Mouse (Mus musculus) forebrain, embryonic 11.5 days (tissue): ENCODE measurements at regions not wholly inside any gene's neighbourhood (a gene's known extent, or its start where the extent isn't known, plus 50 kb on each side); places are given as distances from the start of the nearest gene placed in this dataset.

Experiments used
- ATAC-seq: fragments of 200-750 bp; cut with Nextera tagmentation; replicated peaks from 2 replicates; pipeline ENCODE4 v1.8.0; 2017; ENCODE audit warnings: moderate TSS enrichment; ENCODE audit not compliant: low FRiP score
- DNase-seq: peaks from one replicate; pipeline ENCODE4 v3.0.0-alpha.2; 2017; ENCODE audit warnings: low spot score
- H3K27ac ChIP-seq: fragments of 300-500 bp; sonication (generic); 2 replicates; pipeline ENCODE4 v1.5.1; 2014; ENCODE audit warnings: low read depth, low read length
- H3K27me3 ChIP-seq: fragments of 300-500 bp; sonication (generic); 2 replicates; pipeline ENCODE4 v1.6.1; 2014; ENCODE audit warnings: mild to moderate bottlenecking, low read length, mixed read lengths; ENCODE audit not compliant: control insufficient read depth, insufficient read depth
- H3K36me3 ChIP-seq: fragments of 300-500 bp; sonication (generic); 2 replicates; pipeline ENCODE4 v1.6.1; 2014; ENCODE audit warnings: mild to moderate bottlenecking, low read length, moderate library complexity, mixed read lengths; ENCODE audit not compliant: control insufficient read depth, insufficient read depth
- H3K4me1 ChIP-seq: fragments of 300-500 bp; sonication (generic); replicated peaks from 2 replicates; pipeline ENCODE4 v1.6.1; 2014; ENCODE audit warnings: low read length, mixed read lengths; ENCODE audit not compliant: control insufficient read depth, insufficient read depth
- H3K4me2 ChIP-seq: fragments of 300-500 bp; sonication (generic); 2 replicates; pipeline ENCODE4 v1.6.1; 2014; ENCODE audit warnings: low read depth, mild to moderate bottlenecking, low read length, moderate library complexity, mixed read lengths; ENCODE audit not compliant: severe bottlenecking
- H3K4me3 ChIP-seq: fragments of 300-500 bp; sonication (generic); 2 replicates; pipeline ENCODE4 v1.5.1; 2014; ENCODE audit warnings: low read depth, low read length
- H3K9ac ChIP-seq: fragments of 300-500 bp; sonication (generic); 2 replicates; pipeline ENCODE4 v1.6.1; 2014; ENCODE audit warnings: low read length
- H3K9me3 ChIP-seq: fragments of 300-500 bp; sonication (generic); 2 replicates; pipeline ENCODE4 v1.6.1; 2016; ENCODE audit warnings: low read length, mixed read lengths; ENCODE audit not compliant: control insufficient read depth
- WGBS: fragments of 180-500 bp; shearing (Covaris S2); extraction: QIAGEN DNeasy Blood & Tissue Kit; methylation state at CpG from one replicate; pipeline ENCODE4 v1.1.7; 2014; 5-methylcytosine and 5-hydroxymethylcytosine counted together

GRCm38 (mm10) chr10:91734691-91735090 lies 553.6 kb upstream of the Tmpo start:
- H3K9me3 ChIP-seq = no peaks in the 10 kb centered on the region
- H3K4me1 ChIP-seq = no peaks in the 10 kb centered on the region
- no peaks in the 10 kb centered on the region for H3K27me3 ChIP-seq
- no peaks in the 10 kb centered on the region for H3K36me3 ChIP-seq
- WGBS = 80% methylated on average over 8 of the region's 8 CpGs
- H3K27ac ChIP-seq = no peak overlapping the region
- no peak overlapping the region for H3K4me2 ChIP-seq
- no peak overlapping the region for H3K9ac ChIP-seq
- ATAC-seq (no peak), DNase-seq (no peak)
- no peak overlapping the region for H3K4me3 ChIP-seq

DNA sequence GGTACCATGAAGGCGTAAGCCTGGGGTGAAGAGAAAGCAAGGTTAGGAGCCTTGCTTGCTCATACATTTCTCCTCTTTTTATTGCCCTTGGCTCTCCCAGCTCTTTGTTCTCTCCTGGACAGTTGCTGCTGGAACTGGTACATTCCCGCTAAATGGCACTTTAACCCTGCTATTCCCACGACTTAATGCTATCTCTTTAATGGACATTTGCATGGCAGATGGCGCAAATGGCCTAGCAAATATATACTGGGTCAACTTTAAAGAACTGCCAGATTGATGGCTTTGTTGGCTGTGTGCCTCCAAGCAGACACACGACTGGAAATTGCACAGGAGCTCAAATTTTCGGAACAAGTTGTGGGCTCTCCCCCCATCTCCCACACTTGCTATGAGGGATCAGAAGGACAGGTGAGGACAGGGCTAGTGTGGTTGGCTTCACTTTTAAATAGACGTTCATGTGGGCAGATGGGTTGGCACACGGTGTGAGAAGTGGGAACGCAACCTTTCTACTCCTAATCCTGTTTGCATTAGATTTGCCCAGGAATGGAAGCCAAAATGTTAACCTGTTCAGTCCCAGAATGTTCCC lies 551.0 kb upstream of the Tmpo start:
- Histone ChIP-seq H3K4me3 (no peak overlapping the region), H3K9ac (no peak overlapping the region), H3K4me2 (no peak overlapping the region), H3K9me3 (no peaks in the 10 kb centered on the region), H3K4me1 (no peaks in the 10 kb centered on the region), H3K27ac (no peak overlapping the region), H3K27me3 (no peaks in the 10 kb centered on the region), H3K36me3 (no peaks in the 10 kb centered on the region)
- no peak for ATAC-seq
- no peak for DNase-seq
- 85% methylated on average over 9 of the region's 9 CpGs for WGBS

DNA sequence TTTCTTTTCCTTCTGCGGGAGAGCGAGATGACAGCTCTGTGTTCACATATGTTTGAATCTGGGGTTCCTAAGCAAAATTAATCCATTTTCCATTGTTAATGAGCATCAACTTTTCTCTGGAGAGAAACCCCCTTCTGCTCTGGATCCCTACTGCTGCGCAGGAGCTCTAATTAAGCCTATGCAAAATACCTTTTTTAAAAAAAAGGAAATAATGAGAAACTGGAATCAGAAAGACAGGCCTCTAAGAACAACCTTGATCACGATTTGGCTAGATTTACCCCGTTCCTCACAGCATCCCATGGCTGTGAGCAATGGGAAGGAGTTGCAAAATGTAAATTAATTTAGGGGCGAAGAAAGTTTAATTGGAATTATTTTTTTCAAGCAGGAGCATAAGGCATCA lies 548.9 kb upstream of the Tmpo start:
- Histone ChIP-seq H3K4me2 (no peak overlapping the region), H3K9ac (no peak overlapping the region), H3K4me1 (no peaks in the 10 kb centered on the region), H3K9me3 (no peaks in the 10 kb centered on the region), H3K36me3 (no peaks in the 10 kb centered on the region), H3K27ac (no peak overlapping the region), H3K4me3 (no peak overlapping the region), H3K27me3 (no peaks in the 10 kb centered on the region)
- WGBS = 72% methylated on average over 6 of the region's 6 CpGs
- DNase-seq = no peak
- no peak for ATAC-seq

GRCm38 (mm10) chr10:91719561-91720371 lies 538.7 kb upstream of the Tmpo start:
- no peak for DNase-seq
- WGBS = 83% methylated on average over 9 of the region's 9 CpGs
- H3K9ac ChIP-seq = no peak overlapping the region

DNA sequence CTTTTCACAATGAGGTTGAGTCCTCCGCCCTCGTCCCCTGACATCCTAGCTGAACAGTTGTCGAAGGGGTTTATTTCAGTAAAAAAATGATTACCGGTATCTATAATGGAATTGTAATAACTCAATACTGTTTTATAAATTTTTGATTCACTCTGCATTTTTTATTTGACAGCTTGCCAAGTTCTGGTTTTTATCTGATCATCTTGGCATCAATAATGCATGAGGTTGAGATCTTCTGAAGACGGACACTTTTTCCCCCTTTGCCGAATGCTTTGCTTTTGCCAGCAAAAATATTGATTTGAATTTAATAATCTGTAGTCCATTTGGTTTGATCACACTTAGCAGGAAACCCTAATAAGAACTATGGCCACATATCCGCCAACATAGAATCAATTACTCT lies 535.5 kb upstream of the Tmpo start:
- Histone ChIP-seq H3K36me3 (no peaks in the 10 kb centered on the region), H3K27me3 (no peaks in the 10 kb centered on the region), H3K9me3 (no peaks in the 10 kb centered on the region), H3K4me3 (no peak overlapping the region), H3K27ac (no peak overlapping the region), H3K4me1 (no peaks in the 10 kb centered on the region), H3K9ac (no peak overlapping the region), H3K4me2 (no peak overlapping the region)
- DNase-seq (no peak), ATAC-seq (no peak)
- 91% methylated on average over 7 of the region's 7 CpGs for WGBS

More at GRCm38 (mm10) chr10:91719561-91720371, 538.7 kb upstream of the Tmpo start:
- no peak overlapping the region for H3K4me2 ChIP-seq
- H3K27ac ChIP-seq = no peak overlapping the region
- H3K36me3 ChIP-seq = no peaks in the 10 kb centered on the region
- H3K9me3 ChIP-seq = no peaks in the 10 kb centered on the region
- no peak overlapping the region for H3K4me3 ChIP-seq
- 0 out of 2 replicates have a peak, but pooled peaks cover 2% of the 10 kb centered on the region for H3K4me1 ChIP-seq
- no peak for ATAC-seq
- no peaks in the 10 kb centered on the region for H3K27me3 ChIP-seq

GRCm38 (mm10) chr10:91714648-91715047 lies 533.5 kb upstream of the Tmpo start:
- Histone ChIP-seq H3K4me2 (no peak overlapping the region), H3K4me3 (no peak overlapping the region), H3K27ac (no peak overlapping the region), H3K36me3 (no peaks in the 10 kb centered on the region), H3K9me3 (no peaks in the 10 kb centered on the region), H3K27me3 (no peaks in the 10 kb centered on the region), H3K4me1 (no peaks in the 10 kb centered on the region), H3K9ac (no peak overlapping the region)
- 93% methylated on average over 3 of the region's 3 CpGs for WGBS
- no peak for DNase-seq
- ATAC-seq = no peak

DNA sequence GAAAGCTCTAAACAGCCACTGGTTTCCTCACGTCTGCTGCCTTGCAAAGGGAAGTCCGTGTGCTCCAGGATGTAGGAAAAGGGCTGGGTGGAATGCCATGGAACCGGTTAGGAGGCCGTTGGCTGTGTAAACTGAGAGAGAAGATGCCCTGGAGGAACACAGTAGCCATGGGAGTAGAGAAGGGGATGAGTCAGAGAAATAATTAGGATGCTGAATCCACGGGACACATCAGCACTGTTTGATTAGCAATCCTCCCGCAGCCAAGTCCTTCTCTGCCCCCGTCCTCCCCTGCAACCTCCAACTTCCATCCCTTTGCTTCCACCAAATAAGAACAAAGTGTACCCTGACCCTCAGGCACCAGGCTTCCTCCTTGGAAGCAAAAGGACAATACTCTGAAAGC lies 532.4 kb upstream of the Tmpo start:
- no peak overlapping the region for H3K27ac ChIP-seq
- ATAC-seq = no peak
- no peaks in the 10 kb centered on the region for H3K36me3 ChIP-seq
- no peaks in the 10 kb centered on the region for H3K27me3 ChIP-seq
- H3K4me2 ChIP-seq = no peak overlapping the region
- H3K9me3 ChIP-seq = no peaks in the 10 kb centered on the region
- H3K9ac ChIP-seq = no peak overlapping the region
- no peak for DNase-seq
- no peak overlapping the region for H3K4me3 ChIP-seq
- WGBS = 45% methylated on average over 7 of the region's 7 CpGs
- no peaks in the 10 kb centered on the region for H3K4me1 ChIP-seq

DNA sequence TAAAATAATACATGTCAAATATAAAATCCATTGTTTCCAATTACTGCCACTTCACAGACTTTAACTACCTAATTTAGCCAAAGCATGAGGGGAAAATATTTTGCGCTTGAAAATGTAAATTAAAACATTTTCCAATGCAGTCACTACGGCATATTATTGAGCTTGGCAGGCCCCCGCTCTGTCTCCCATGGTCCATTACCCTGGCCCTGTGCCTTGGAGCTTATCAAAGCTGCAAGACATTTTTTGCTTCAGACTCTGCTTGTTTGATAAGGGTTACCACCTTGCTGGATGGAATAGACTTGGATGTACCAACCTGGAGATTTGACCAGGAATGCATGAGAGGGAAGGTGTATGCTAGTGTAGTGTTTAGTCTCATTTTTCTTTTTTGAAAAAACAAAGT lies 525.7 kb upstream of the Tmpo start:
- no peaks in the 10 kb centered on the region for H3K36me3 ChIP-seq
- DNase-seq (no peak), ATAC-seq (no peak)
- H3K4me3 ChIP-seq = no peak overlapping the region
- no peaks in the 10 kb centered on the region for H3K9me3 ChIP-seq
- H3K4me1 ChIP-seq = no peaks in the 10 kb centered on the region
- H3K27ac ChIP-seq = no peak overlapping the region
- no peak overlapping the region for H3K4me2 ChIP-seq
- no peak overlapping the region for H3K9ac ChIP-seq
- WGBS = 91% methylated on average over 3 of the region's 3 CpGs
- no peaks in the 10 kb centered on the region for H3K27me3 ChIP-seq

DNA sequence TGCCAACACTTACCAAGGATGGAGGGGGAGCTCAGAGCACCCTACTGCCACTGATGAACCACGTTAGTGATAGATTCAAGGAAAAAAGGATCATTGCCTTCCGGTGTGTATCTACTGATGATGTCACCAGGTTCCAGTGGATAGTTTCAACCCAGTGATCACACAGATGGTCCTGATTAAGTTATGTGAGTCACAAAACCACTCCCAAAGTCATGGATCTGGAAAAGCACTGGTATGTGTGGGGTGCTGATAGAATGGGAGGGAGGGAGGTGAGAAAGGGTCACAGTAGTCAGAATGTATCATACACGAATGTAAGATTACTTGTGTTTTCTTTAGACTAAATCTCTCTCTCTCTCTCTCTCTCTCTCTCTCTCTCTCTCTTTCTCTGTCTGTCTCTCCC lies 523.6 kb upstream of the Tmpo start:
- H3K9ac ChIP-seq = no peak overlapping the region
- ATAC-seq = no peak
- H3K4me3 ChIP-seq = no peak overlapping the region
- H3K9me3 ChIP-seq = no peaks in the 10 kb centered on the region
- H3K36me3 ChIP-seq = no peaks in the 10 kb centered on the region
- 72% methylated on average over 3 of the region's 3 CpGs for WGBS
- no peaks in the 10 kb centered on the region for H3K4me1 ChIP-seq
- H3K27ac ChIP-seq = no peak overlapping the region
- no peak for DNase-seq
- H3K27me3 ChIP-seq = no peaks in the 10 kb centered on the region
- no peak overlapping the region for H3K4me2 ChIP-seq
